Mouse (Mus musculus) testis, adult 2 months (tissue): ENCODE results near the gene Pld3.

Experiments
- CTCF ChIP-seq: fragments of 200-500 bp; IDR thresholded peaks from 2 replicates; pipeline ENCODE4 v1.5.1; 2012; ENCODE audit warnings: low read depth, mild to moderate bottlenecking, inconsistent platforms, low read length, moderate library complexity; ENCODE audit not compliant: control insufficient read depth, insufficient read depth, insufficient replicate concordance
- POLR2A ChIP-seq: fragments of 200-500 bp; IDR thresholded peaks from 2 replicates; pipeline ENCODE4 v1.6.1; 2012; ENCODE audit warnings: low read depth, mild to moderate bottlenecking, inconsistent platforms, low read length, moderate library complexity; ENCODE audit not compliant: control insufficient read depth

DNA sequence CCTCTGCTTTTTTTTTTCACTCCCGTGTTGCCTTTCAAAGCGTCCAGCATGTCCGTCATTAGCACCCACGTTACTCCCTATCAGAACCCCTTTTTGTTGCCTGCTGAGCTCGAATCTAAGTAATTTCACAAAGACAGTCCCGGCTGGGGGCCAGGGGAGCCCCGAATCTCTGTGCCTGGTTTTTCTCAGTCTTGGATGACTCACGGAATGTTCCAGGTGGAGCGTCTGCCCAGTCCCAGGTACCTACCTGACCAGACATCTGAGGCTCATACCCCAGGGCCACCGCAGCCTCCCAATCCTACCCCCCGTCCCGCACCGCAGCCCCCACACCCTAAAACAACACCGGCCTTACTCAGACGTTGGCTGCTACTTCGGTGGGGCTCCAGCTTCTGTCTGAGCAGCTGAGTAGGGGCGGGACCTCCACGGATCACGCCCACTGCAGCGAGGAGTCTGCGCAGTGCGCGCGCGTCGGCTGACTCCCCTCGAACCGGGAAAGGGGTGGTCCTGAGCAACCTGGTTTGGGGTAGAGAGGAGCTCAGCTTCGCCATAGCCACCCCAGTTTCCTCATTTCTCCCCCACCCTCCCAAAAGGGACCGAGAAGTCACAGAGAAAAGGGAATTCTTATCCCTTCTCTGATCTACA is 10.5 kb downstream of the Pld3 start:
- no peak for TF ChIP-seq CTCF
- no peak for TF ChIP-seq POLR2A
